Mouse (Mus musculus): ENCODE results near the gene Tspan11.

DNA sequence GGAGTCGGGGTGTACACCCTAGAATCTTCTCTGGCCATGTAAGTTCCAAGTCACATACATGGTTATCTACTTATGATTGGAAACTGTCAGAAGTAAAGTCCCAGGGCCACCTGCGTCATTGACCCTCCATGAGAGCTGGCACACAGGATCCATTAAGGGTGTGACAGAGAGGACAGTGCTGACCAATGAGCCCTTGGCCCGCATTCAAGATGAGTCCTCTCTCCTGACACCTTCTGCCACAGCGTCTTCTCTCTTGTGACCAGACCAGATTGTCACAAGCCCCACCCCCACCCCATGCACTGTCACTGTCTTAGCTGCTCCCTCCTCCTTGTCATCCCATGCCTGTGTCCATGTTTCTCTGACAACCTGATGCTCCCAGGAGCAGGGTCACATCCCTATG, 115.3 kb downstream of the Tspan11 start:
- TF ChIP-seq CTCF (IDR thresholded peaks at IDR 0.05; ENCODE audit: control insufficient read depth, insufficient read depth, low read length) = no peak
- no peak for TF ChIP-seq POLR2A (IDR thresholded peaks at IDR 0.05; ENCODE audit: borderline replicate concordance, control insufficient read depth, low read depth, low read length)

Measured in bone marrow, adult 2 months (tissue).